Mouse (Mus musculus) embryo, embryonic 10 days (tissue): ENCODE measurements at regions not wholly inside any gene's neighbourhood (a gene's known extent, or its start where the extent isn't known, plus 50 kb on each side); places are given as distances from the start of the nearest gene placed in this dataset.

Experiments
- DNase-seq: peaks from one replicate; pipeline ENCODE4 v3.0.0-alpha.2; 2015; ENCODE audit warnings: low spot score

- DNase-seq, result no peak
These were observed 92.6 kb upstream of the Mark1 start for GRCm38 (mm10) chr1:185091816-185092558.

GRCm38 (mm10) chr1:185089196-185089595, 89.8 kb upstream of the Mark1 start:
- DNase-seq, result no peak

- no peak for DNase-seq
These were observed 83.8 kb upstream of the Mark1 start for GRCm38 (mm10) chr1:185083191-185083590.

- DNase-seq, result no peak
These were observed 80.7 kb upstream of the Mark1 start for GRCm38 (mm10) chr1:185080118-185080517.

GRCm38 (mm10) chr1:185079331-185079880, 80.0 kb upstream of the Mark1 start:
- DNase-seq, result no peak

- no peak for DNase-seq
These were observed 74.6 kb upstream of the Mark1 start for GRCm38 (mm10) chr1:185074001-185074400.

- DNase-seq, result no peak
These were observed 73.4 kb upstream of the Mark1 start for GRCm38 (mm10) chr1:185072766-185073165.

- no peak for DNase-seq
These were observed 72.2 kb upstream of the Mark1 start for GRCm38 (mm10) chr1:185071566-185071965.

GRCm38 (mm10) chr1:185070853-185071149, 71.4 kb upstream of the Mark1 start:
- no peak for DNase-seq

- DNase-seq, result no peak
These were observed 70.9 kb upstream of the Mark1 start for GRCm38 (mm10) chr1:185070062-185070852.

- no peak for DNase-seq
These were observed 68.8 kb upstream of the Mark1 start for GRCm38 (mm10) chr1:185068136-185068535.

GRCm38 (mm10) chr1:185067661-185068060, 68.3 kb upstream of the Mark1 start:
- DNase-seq, result no peak

GRCm38 (mm10) chr1:185065056-185065455, 65.7 kb upstream of the Mark1 start:
- peak; percentile 15 for DNase-seq

GRCm38 (mm10) chr1:185062103-185062502, 62.7 kb upstream of the Mark1 start:
- no peak for DNase-seq

GRCm38 (mm10) chr1:185057443-185057842, 58.1 kb upstream of the Mark1 start:
- DNase-seq, result no peak

GRCm38 (mm10) chr1:185052700-185053099, 53.3 kb upstream of the Mark1 start:
- DNase-seq, result no peak

GRCm38 (mm10) chr1:185049980-185050379, 50.6 kb upstream of the Mark1 start:
- DNase-seq, result no peak
